Mouse (Mus musculus): Measurements from ENCODE around the gene B130006D01Rik. TPM values are rescaled to one million over a fixed set of nuclear protein-coding genes. Genes with fewer than 3 reads are reported as not detected.

The B130006D01Rik gene
- polyA plus RNA-seq, 1 experiment from 2014 or later = 0.36 TPM

- DNase-seq (ENCODE audit: low spot score) = peak; percentile 15
- TF ChIP-seq CTCF (IDR thresholded peaks at IDR 0.05; ENCODE audit: low read depth) = no peak
- TF ChIP-seq EP300 (optimal IDR thresholded peaks at IDR 0.05) = no peak
These were observed 4.0 kb upstream of the B130006D01Rik start for GRCm38 (mm10) chr11:95719356-95719755.

GRCm38 (mm10) chr11:95724466-95724865 is 1.1 kb downstream of the B130006D01Rik start:
- Histone ChIP-seq H3K4me1 (replicated peaks; ENCODE audit: control insufficient read depth, insufficient read depth) (no peaks in the 10 kb centered on the region), H3K27ac (replicated peaks) (no peak overlapping the region), H3K27me3 (ENCODE audit: control insufficient read depth, insufficient read depth, low read length) (no peaks in the 10 kb centered on the region), H3K9ac (ENCODE audit: low read length) (no peak overlapping the region), H3K9me3 (ENCODE audit: control insufficient read depth, low read length) (no peaks in the 10 kb centered on the region), H3K36me3 (ENCODE audit: control insufficient read depth, insufficient read depth, low read length) (no peaks in the 10 kb centered on the region), H3K4me2 (replicated peaks; ENCODE audit: low read depth) (no peak overlapping the region), H3K4me3 (ENCODE audit: low read depth, low read length) (no peak overlapping the region)
- no peak for DNase-seq (ENCODE audit: low spot score)
- ATAC-seq (ENCODE audit: low FRiP score, low TSS enrichment) = no peak
- 79% methylated on average over 4 of the region's 4 CpGs for WGBS
- TF ChIP-seq CTCF (IDR thresholded peaks at IDR 0.05; ENCODE audit: low read depth) (no peak), EP300 (optimal IDR thresholded peaks at IDR 0.05) (no peak)

More at GRCm38 (mm10) chr11:95719356-95719755, 4.0 kb upstream of the B130006D01Rik start:
- Histone ChIP-seq H3K36me3 (ENCODE audit: control insufficient read depth, insufficient read depth, low read length) (no peaks in the 10 kb centered on the region), H3K9me3 (ENCODE audit: control insufficient read depth, low read length) (no peaks in the 10 kb centered on the region), H3K4me1 (replicated peaks; ENCODE audit: control insufficient read depth, insufficient read depth) (no peaks in the 10 kb centered on the region), H3K4me2 (replicated peaks; ENCODE audit: low read depth) (no peak overlapping the region), H3K9ac (ENCODE audit: low read length) (no peak overlapping the region), H3K27me3 (ENCODE audit: control insufficient read depth, insufficient read depth, low read length) (no peaks in the 10 kb centered on the region), H3K4me3 (ENCODE audit: low read depth, low read length) (no peak overlapping the region), H3K27ac (replicated peaks) (no peak overlapping the region)
- WGBS = 64% methylated on average over 3 of the region's 3 CpGs
- ATAC-seq (ENCODE audit: low FRiP score, low TSS enrichment) = no peak

- Histone ChIP-seq H3K4me2 (replicated peaks; ENCODE audit: low read depth) (no peak overlapping the region), H3K4me3 (ENCODE audit: low read depth, low read length) (no peak overlapping the region), H3K9me3 (ENCODE audit: control insufficient read depth, low read length) (no peaks in the 10 kb centered on the region), H3K27ac (replicated peaks) (no peak overlapping the region), H3K9ac (ENCODE audit: low read length) (no peak overlapping the region), H3K4me1 (replicated peaks; ENCODE audit: control insufficient read depth, insufficient read depth) (no peaks in the 10 kb centered on the region), H3K36me3 (ENCODE audit: control insufficient read depth, insufficient read depth, low read length) (no peaks in the 10 kb centered on the region), H3K27me3 (ENCODE audit: control insufficient read depth, insufficient read depth, low read length) (no peaks in the 10 kb centered on the region)
- ATAC-seq (ENCODE audit: low FRiP score, low TSS enrichment) (no peak), DNase-seq (ENCODE audit: low spot score) (no peak)
- WGBS = 52% methylated on average over 4 of the region's 4 CpGs
- no peak for TF ChIP-seq CTCF (IDR thresholded peaks at IDR 0.05; ENCODE audit: low read depth)
- no peak for TF ChIP-seq EP300 (optimal IDR thresholded peaks at IDR 0.05)
These were observed 2.8 kb downstream of the B130006D01Rik start for GRCm38 (mm10) chr11:95726156-95726555.

GRCm38 (mm10) chr11:95727947-95728346 is 4.6 kb downstream of the B130006D01Rik start:
- 83% methylated on average over 5 of the region's 5 CpGs for WGBS

GRCm38 (mm10) chr11:95728916-95729907 is 5.8 kb downstream of the B130006D01Rik start:
- Histone ChIP-seq H3K9ac (ENCODE audit: low read length) (no peak overlapping the region), H3K27me3 (ENCODE audit: control insufficient read depth, insufficient read depth, low read length) (no peaks in the 10 kb centered on the region), H3K36me3 (ENCODE audit: control insufficient read depth, insufficient read depth, low read length) (no peaks in the 10 kb centered on the region), H3K9me3 (ENCODE audit: control insufficient read depth, low read length) (no peaks in the 10 kb centered on the region), H3K27ac (replicated peaks) (no peak overlapping the region), H3K4me2 (replicated peaks; ENCODE audit: low read depth) (no peak overlapping the region), H3K4me3 (ENCODE audit: low read depth, low read length) (no peak overlapping the region), H3K4me1 (replicated peaks; ENCODE audit: control insufficient read depth, insufficient read depth) (no peaks in the 10 kb centered on the region)
- DNase-seq (ENCODE audit: low spot score) (no peak), ATAC-seq (ENCODE audit: low FRiP score, low TSS enrichment) (no peak)
- 72% methylated on average over 12 of the region's 12 CpGs for WGBS
- no peak for TF ChIP-seq CTCF (IDR thresholded peaks at IDR 0.05; ENCODE audit: low read depth)

More at GRCm38 (mm10) chr11:95727947-95728346, 4.6 kb downstream of the B130006D01Rik start:
- no peak overlapping the region for H3K27ac ChIP-seq (replicated peaks)
- H3K9ac ChIP-seq (ENCODE audit: low read length) = no peak overlapping the region
- no peak overlapping the region for H3K4me3 ChIP-seq (ENCODE audit: low read depth, low read length)
- no peak overlapping the region for H3K4me2 ChIP-seq (replicated peaks; ENCODE audit: low read depth)
- no peak for DNase-seq (ENCODE audit: low spot score)
- no peak for ATAC-seq (ENCODE audit: low FRiP score, low TSS enrichment)
- no peaks in the 10 kb centered on the region for H3K36me3 ChIP-seq (ENCODE audit: control insufficient read depth, insufficient read depth, low read length)
- no peaks in the 10 kb centered on the region for H3K4me1 ChIP-seq (replicated peaks; ENCODE audit: control insufficient read depth, insufficient read depth)
- no peaks in the 10 kb centered on the region for H3K9me3 ChIP-seq (ENCODE audit: control insufficient read depth, low read length)
- no peaks in the 10 kb centered on the region for H3K27me3 ChIP-seq (ENCODE audit: control insufficient read depth, insufficient read depth, low read length)
- TF ChIP-seq EP300 (optimal IDR thresholded peaks at IDR 0.05) (no peak), CTCF (IDR thresholded peaks at IDR 0.05; ENCODE audit: low read depth) (no peak)

- Histone ChIP-seq H3K27ac (replicated peaks) (no peak overlapping the region), H3K36me3 (ENCODE audit: control insufficient read depth, insufficient read depth, low read length) (no peaks in the 10 kb centered on the region), H3K4me2 (replicated peaks; ENCODE audit: low read depth) (no peak overlapping the region), H3K4me1 (replicated peaks; ENCODE audit: control insufficient read depth, insufficient read depth) (no peaks in the 10 kb centered on the region), H3K4me3 (ENCODE audit: low read depth, low read length) (no peak overlapping the region), H3K9me3 (ENCODE audit: control insufficient read depth, low read length) (no peaks in the 10 kb centered on the region), H3K9ac (ENCODE audit: low read length) (no peak overlapping the region), H3K27me3 (ENCODE audit: control insufficient read depth, insufficient read depth, low read length) (no peaks in the 10 kb centered on the region)
- no peak for ATAC-seq (ENCODE audit: low FRiP score, low TSS enrichment)
- 86% methylated on average over 2 of the region's 2 CpGs for WGBS
- DNase-seq (ENCODE audit: low spot score) = no peak
- TF ChIP-seq CTCF (IDR thresholded peaks at IDR 0.05; ENCODE audit: low read depth) (no peak), EP300 (optimal IDR thresholded peaks at IDR 0.05) (no peak)
These were observed 11.1 kb downstream of the B130006D01Rik start for GRCm38 (mm10) chr11:95734485-95734884.

All from stomach, postnatal 0 days (tissue).